Mouse (Mus musculus) heart, embryonic 16.5 days (tissue): Measurements from ENCODE around the gene Apbb1. TPM values are rescaled to one million over a fixed set of nuclear protein-coding genes. Genes with fewer than 3 reads are reported as not detected.

Experiments used
- ATAC-seq: fragments of 200-750 bp; cut with Nextera tagmentation; replicated peaks from 2 replicates; pipeline ENCODE4 v1.8.0; 2017; ENCODE audit warnings: moderate number of reproducible peaks; ENCODE audit not compliant: insufficient read depth, low FRiP score; ENCODE audit errors: extremely low read depth
- H3K27ac ChIP-seq: fragments of 300-500 bp; sonication (generic); 2 replicates; pipeline ENCODE4 v1.5.1; 2014; ENCODE audit warnings: mild to moderate bottlenecking, low read length, control low read depth, moderate library complexity
- H3K27me3 ChIP-seq: fragments of 300-500 bp; sonication (generic); 2 replicates; pipeline ENCODE4 v1.6.1; 2014; ENCODE audit warnings: low read length, mixed read lengths; ENCODE audit not compliant: control insufficient read depth, insufficient read depth
- H3K36me3 ChIP-seq: fragments of 300-500 bp; sonication (generic); 2 replicates; pipeline ENCODE4 v1.6.1; 2014; ENCODE audit not compliant: control insufficient read depth, insufficient read depth
- H3K4me1 ChIP-seq: fragments of 300-500 bp; sonication (generic); 2 replicates; pipeline ENCODE4 v1.6.1; 2014; ENCODE audit warnings: low read length, mixed read lengths; ENCODE audit not compliant: control insufficient read depth, insufficient read depth
- H3K4me2 ChIP-seq: fragments of 300-500 bp; sonication (generic); 2 replicates; pipeline ENCODE4 v1.6.1; 2014; ENCODE audit warnings: low read depth, mild to moderate bottlenecking, control low read depth, low read length
- H3K4me3 ChIP-seq: fragments of 300-500 bp; sonication (generic); 2 replicates; pipeline ENCODE4 v1.5.1; 2014; ENCODE audit warnings: mild to moderate bottlenecking, control low read depth, low read length
- H3K9ac ChIP-seq: fragments of 300-500 bp; sonication (generic); 2 replicates; pipeline ENCODE4 v1.6.1; 2014; ENCODE audit warnings: low read length, control low read depth
- H3K9me3 ChIP-seq: fragments of 300-500 bp; sonication (generic); replicated peaks from 2 replicates; pipeline ENCODE4 v1.6.1; 2016; ENCODE audit warnings: low read length; ENCODE audit not compliant: control insufficient read depth
- WGBS: fragments of 180-500 bp; shearing (Covaris S2); extraction: QIAGEN DNeasy Blood & Tissue Kit; methylation state at CpG from one replicate; pipeline ENCODE4 v1.1.7; 2014; 5-methylcytosine and 5-hydroxymethylcytosine counted together
- polyA plus RNA-seq: library from polyadenylated mRNA; unstranded; fragments of >200 nt; fragmentation: Nextera tagmentation; extraction: Ambion mirVana; gene quantifications from 2 replicates; pipeline ENCODE4 v1.2.1, GENCODE M21; 2015

The Apbb1 gene
- polyA plus RNA-seq, 1 experiment from 2014 or later = 44.5 TPM

DNA sequence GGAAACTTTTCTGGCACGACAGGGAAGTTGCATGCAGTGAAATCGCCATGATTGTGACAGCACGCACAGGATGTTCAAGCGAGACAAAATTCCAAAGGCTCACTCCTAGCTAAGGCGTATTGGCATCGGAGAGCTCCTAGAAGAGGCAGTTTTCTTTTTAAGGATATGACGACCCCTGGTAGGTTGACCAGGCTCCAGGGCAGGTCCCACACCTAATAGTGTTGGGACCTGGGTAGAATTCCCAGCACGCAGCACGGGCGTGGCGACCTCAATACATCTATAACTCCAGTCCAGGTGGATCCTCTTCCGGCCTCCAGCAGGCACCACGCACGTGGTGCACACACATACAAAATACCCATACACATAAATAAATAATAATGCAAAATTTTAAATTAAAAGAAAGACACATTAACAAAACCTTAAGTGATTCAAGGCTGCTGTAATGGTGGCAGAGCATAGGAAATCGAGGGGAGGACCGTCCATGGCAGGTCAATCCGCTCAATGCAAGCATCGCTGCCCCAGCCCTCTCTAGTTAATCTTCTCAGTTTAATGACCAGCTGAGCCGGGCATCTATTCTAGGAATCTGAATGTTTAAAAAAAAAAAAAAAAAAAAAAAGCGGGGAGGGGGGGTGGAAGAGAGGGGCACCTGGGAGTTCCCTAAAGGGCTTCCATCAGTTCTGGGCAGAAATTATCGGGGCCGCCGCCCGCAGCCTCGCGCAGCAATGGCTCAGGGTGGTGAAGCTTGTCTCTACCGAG lies 27.8 kb downstream of the Apbb1 start:
- ATAC-seq = peak; percentile 1; the same call in 1 of the 2 replicates
- Histone ChIP-seq H3K9ac (peak overlapping the region; percentile 77), H3K27me3 (no peaks in the 10 kb centered on the region), H3K4me2 (peak overlapping the region; percentile 60), H3K4me1 (peaks cover 13% of the 10 kb centered on the region), H3K9me3 (no peaks in the 10 kb centered on the region), H3K4me3 (peak overlapping the region; percentile 60), H3K36me3 (peaks cover 10% of the 10 kb centered on the region), H3K27ac (peak overlapping the region; percentile 54)
- 33% methylated on average over 26 of the region's 27 CpGs for WGBS

- H3K27me3 ChIP-seq = no peaks in the 10 kb centered on the region
- H3K4me2 ChIP-seq = no peak overlapping the region
- ATAC-seq = no peak
- 0 out of 2 replicates have a peak, but pooled peaks cover 2% of the 10 kb centered on the region for H3K4me1 ChIP-seq
- WGBS = 44% methylated on average over 6 of the region's 6 CpGs
- H3K4me3 ChIP-seq = no peak overlapping the region
- H3K9ac ChIP-seq = no peak overlapping the region
- H3K36me3 ChIP-seq = no peaks in the 10 kb centered on the region
- no peak overlapping the region for H3K27ac ChIP-seq
- H3K9me3 ChIP-seq = no peaks in the 10 kb centered on the region
Observed at GRCm38 (mm10) chr7:105549035-105549434, 32.4 kb downstream of the Apbb1 start.

GRCm38 (mm10) chr7:105547970-105548369 lies 33.5 kb downstream of the Apbb1 start:
- Histone ChIP-seq H3K9me3 (no peaks in the 10 kb centered on the region), H3K27ac (no peak overlapping the region), H3K4me2 (no peak overlapping the region), H3K9ac (no peak overlapping the region), H3K4me3 (no peak overlapping the region), H3K36me3 (no peaks in the 10 kb centered on the region), H3K27me3 (no peaks in the 10 kb centered on the region), H3K4me1 (no peaks in the 10 kb centered on the region)
- no peak for ATAC-seq
- 55% methylated on average over 7 of the region's 7 CpGs for WGBS

GRCm38 (mm10) chr7:105545986-105546385 lies 35.5 kb downstream of the Apbb1 start:
- no peak overlapping the region for H3K27ac ChIP-seq
- H3K4me1 ChIP-seq = no peaks in the 10 kb centered on the region
- H3K9me3 ChIP-seq = no peaks in the 10 kb centered on the region
- no peaks in the 10 kb centered on the region for H3K36me3 ChIP-seq
- no peak overlapping the region for H3K9ac ChIP-seq
- H3K4me2 ChIP-seq = no peak overlapping the region
- ATAC-seq = no peak
- H3K4me3 ChIP-seq = no peak overlapping the region
- 74% methylated on average over 8 of the region's 8 CpGs for WGBS
- no peaks in the 10 kb centered on the region for H3K27me3 ChIP-seq

- Histone ChIP-seq H3K9me3 (no peaks in the 10 kb centered on the region), H3K4me2 (no peak overlapping the region), H3K27ac (no peak overlapping the region), H3K4me3 (no peak overlapping the region), H3K27me3 (no peaks in the 10 kb centered on the region), H3K36me3 (no peaks in the 10 kb centered on the region), H3K4me1 (no peaks in the 10 kb centered on the region), H3K9ac (no peak overlapping the region)
- no peak for ATAC-seq
- WGBS = 74% methylated on average over 3 of the region's 3 CpGs
Observed at GRCm38 (mm10) chr7:105534162-105534561, 47.3 kb downstream of the Apbb1 start.

- Histone ChIP-seq H3K4me2 (no peak overlapping the region), H3K9ac (no peak overlapping the region), H3K27ac (no peak overlapping the region), H3K36me3 (no peaks in the 10 kb centered on the region), H3K4me1 (no peaks in the 10 kb centered on the region), H3K27me3 (no peaks in the 10 kb centered on the region), H3K9me3 (no peaks in the 10 kb centered on the region), H3K4me3 (no peak overlapping the region)
- WGBS = 65% methylated on average over 4 of the region's 4 CpGs
- no peak for ATAC-seq
Observed at GRCm38 (mm10) chr7:105528094-105528493, 53.4 kb downstream of the Apbb1 start.

DNA sequence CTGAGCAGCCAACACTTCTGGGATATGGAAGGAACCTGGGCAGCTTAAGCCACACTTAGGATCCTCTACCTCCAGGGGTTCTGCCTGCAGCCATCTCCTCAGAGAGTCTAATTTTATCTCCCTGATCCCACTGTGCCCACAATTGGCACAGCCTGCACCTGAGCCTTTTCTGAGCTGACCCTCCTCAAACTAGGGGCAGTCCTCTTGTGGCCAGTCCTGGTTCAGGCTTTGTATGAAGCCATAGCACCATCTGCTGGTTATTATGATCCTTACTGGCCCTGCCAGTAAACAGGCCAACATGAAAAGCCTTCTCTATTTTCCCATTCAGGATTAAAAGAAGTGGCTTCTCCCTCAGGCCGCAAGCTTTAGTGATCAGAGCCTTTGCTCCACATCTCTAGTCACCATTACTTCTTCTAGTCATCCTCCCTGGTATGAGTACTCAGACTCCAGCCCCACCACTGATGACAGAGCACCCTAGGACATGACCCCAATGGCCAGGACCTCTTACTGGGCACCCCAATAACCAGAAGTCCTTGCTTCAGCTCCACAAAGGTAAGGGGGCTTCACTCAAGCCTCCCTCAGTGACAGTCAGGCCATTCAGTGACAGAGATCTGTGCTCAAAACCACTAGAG lies 54.0 kb downstream of the Apbb1 start:
- no peaks in the 10 kb centered on the region for H3K4me1 ChIP-seq
- H3K4me2 ChIP-seq = no peak overlapping the region
- no peaks in the 10 kb centered on the region for H3K9me3 ChIP-seq
- 46% methylated on average over 1 of the region's 1 CpGs for WGBS
- no peak overlapping the region for H3K4me3 ChIP-seq
- no peak overlapping the region for H3K9ac ChIP-seq
- peak; percentile 52 for ATAC-seq
- no peaks in the 10 kb centered on the region for H3K27me3 ChIP-seq
- H3K27ac ChIP-seq = no peak overlapping the region
- no peaks in the 10 kb centered on the region for H3K36me3 ChIP-seq

DNA sequence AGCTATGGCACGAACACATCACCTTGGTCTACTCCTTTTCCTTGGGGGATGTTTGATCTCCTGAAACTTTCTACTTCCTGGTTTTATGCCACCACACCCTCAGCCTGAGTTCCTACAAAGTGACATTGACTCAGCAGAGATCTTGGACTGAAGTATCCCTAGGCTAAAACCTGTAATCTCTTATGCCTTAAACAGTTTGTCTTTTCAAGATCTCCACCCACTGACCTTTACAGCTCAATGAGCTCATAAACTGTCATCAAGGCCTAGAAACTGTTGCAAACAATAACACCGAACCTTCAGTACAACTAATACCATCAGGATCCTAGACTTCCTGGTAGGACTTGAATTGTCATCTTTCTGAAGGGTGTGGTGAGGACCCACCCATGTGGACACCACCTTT lies 57.2 kb downstream of the Apbb1 start:
- Histone ChIP-seq H3K4me1 (no peaks in the 10 kb centered on the region), H3K27ac (no peak overlapping the region), H3K9me3 (no peaks in the 10 kb centered on the region), H3K27me3 (no peaks in the 10 kb centered on the region), H3K4me2 (no peak overlapping the region), H3K9ac (no peak overlapping the region), H3K4me3 (no peak overlapping the region), H3K36me3 (no peaks in the 10 kb centered on the region)
- ATAC-seq = no peak
- WGBS = 82% methylated on average over 2 of the region's 2 CpGs

- no peaks in the 10 kb centered on the region for H3K27me3 ChIP-seq
- H3K4me2 ChIP-seq = no peak overlapping the region
- H3K36me3 ChIP-seq = no peaks in the 10 kb centered on the region
- H3K4me1 ChIP-seq = no peaks in the 10 kb centered on the region
- no peak for ATAC-seq
- WGBS = 19% methylated on average over 6 of the region's 6 CpGs
- no peak overlapping the region for H3K4me3 ChIP-seq
- no peaks in the 10 kb centered on the region for H3K9me3 ChIP-seq
- H3K27ac ChIP-seq = no peak overlapping the region
- H3K9ac ChIP-seq = no peak overlapping the region
Observed at GRCm38 (mm10) chr7:105520201-105520600, 61.3 kb downstream of the Apbb1 start.
